Mouse (Mus musculus) heart, postnatal 14 days (tissue): ENCODE data around the gene Gdf15. TPM values are rescaled to one million over a fixed set of nuclear protein-coding genes. Genes with fewer than 3 reads are reported as not detected.

Experiments used
- DNase-seq, 2 experiments: peaks; one replicate each; pipeline ENCODE4 v3.0.0; 2021 to 2022
- intact Hi-C: fragments of 180-260 bp; cut with DNase I; formaldehyde crosslinking; loops from one replicate; pipeline ENCODE4 v1.15.1; 2025
- long read RNA-seq, 2 experiments: library from polyadenylated mRNA; stranded (forward); transcript quantifications; one replicate each; pipeline ENCODE4 v2.0.0; 2021
- total RNA-seq, 2 experiments: library from RNA; stranded (reverse); gene quantifications; 2 replicates each; pipeline ENCODE4 v1.2.3; 2021

Gdf15 gene
- total RNA-seq = 1 to 10 TPM in 1 of 2 experiments, under 1 TPM in 1; 0.41 to 1.6 TPM
- long read RNA-seq, experiment 1, partial matches to known transcripts = 0 of 2 reads
- long read RNA-seq, experiment 1, other reads (novel, unspliced or antisense) = 0 of 2 reads
- long read RNA-seq, experiment 2 = 0 reads

DNA sequence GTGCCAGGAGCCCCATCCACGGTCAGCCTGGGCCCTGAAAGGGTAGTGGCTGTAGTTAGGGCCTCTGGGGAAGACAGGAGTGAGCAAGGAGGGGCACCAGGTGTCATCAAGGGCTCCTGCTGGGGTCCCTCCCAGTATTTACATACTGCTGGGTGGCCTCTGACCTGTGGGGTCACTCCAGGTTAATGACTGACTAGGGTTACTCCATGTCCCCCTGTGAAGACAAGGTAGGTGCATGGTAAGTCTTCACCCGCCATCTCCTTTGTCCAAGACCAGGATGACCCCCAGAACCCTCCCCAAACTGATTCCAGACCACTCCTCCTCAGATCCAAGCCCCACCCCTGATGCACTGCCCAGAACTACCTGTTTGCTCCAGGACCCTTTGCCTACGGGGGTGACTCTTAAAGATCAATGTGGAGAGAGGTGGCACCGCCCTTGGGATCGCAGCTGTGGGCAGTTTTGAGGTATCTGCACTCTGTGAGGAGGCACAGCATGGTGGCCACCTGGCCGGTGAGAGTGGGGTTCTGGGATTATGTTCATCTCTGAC lies at the start of gene Gdf15:
Gdf15 (minus strand) TSS at position 111 of the 547 bp plus-strand sequence.
- intact Hi-C loops = loop anchor here (1.0 kb wide), 1 partner anchor 19 kb away; no protein-coding TSS in a partner anchor
- DNase-seq = no peak

DNA sequence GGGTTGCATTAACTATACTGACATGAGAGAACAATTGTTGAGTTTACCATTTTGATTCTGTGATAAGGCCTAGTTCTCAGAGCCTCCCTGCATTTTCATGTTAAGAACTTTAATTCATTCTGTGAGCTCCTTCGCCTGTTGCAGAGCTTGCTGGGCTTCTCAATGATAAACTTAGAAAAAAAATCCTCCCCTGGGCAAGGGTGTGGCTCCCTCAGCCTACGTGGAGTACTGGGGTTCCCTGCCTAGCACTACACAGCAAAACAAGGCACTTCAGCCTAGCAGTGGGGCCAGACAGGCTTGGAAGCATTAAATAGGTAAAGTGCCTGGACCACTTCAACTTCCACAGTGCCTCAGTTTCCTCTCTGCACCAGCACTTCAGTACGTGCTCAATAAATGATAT lies 49.2 kb upstream of the Gdf15 start:
- no peak for DNase-seq

DNA sequence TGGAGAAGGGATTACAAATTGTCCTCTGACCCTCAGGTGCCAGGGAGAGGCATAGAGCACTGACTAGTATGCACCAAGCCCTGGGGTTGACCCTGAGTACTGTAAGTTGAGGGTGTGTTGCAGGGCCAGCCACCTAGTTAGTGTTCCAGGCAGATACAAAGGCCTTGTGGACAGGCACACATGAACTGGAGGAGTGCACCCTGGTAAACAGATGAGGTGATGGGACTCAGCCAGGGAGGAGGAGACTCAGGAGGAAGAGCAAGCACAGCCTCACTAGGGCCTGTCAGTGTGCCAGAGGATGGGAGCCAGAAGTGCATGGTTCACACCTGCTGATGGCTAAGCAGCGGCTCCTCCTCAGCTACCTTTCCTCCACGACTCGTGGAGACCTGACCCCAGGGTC lies 47.8 kb upstream of the Gdf15 start:
- DNase-seq = no peak
- intact Hi-C loops = no loop called here

More for the DNA sequence above, 49.2 kb upstream of the Gdf15 start:
- intact Hi-C loops = no loop called here

DNA sequence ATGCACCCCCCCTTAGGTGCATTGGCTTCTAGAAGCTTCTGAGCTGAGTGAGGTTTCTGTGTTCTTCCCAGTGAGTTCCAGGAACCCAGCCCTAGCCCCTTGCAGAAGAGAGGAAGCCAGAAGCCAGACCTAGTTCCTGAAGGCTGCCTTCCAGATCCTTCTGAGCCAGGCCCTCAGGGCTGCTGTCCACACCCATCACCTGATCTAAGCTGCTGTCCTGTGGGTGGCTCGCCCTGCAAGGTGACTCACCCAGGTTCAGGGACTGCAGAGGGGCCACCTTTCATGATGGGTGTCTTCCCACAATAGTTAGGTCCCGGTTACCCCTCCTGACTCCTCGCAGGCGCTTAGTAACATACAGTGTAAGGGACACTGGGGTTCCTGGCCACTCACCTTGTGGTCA lies 47.1 kb upstream of the Gdf15 start:
- intact Hi-C loops = no loop called here
- DNase-seq = no peak

DNA sequence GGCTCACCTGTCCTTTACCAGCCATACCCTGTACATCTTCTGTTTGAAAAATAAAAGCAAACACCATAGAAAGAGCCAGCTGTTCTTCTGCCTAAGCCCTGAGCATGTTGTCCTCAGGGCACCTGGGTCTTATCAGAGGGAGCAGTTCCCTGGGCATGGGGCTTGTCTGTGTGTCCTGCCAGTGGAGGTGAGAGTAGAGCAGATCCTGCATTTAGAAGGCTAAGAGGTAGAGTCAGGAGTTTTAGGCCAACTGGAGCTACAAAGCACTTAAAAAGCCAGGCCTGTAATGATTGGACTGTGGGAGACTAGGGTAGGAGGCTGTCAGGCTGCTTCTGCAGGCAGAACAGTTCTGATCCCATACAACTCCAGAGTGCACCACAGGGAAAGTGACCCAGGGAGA lies 46.4 kb upstream of the Gdf15 start:
- no peak for DNase-seq
- intact Hi-C loops = no loop called here

DNA sequence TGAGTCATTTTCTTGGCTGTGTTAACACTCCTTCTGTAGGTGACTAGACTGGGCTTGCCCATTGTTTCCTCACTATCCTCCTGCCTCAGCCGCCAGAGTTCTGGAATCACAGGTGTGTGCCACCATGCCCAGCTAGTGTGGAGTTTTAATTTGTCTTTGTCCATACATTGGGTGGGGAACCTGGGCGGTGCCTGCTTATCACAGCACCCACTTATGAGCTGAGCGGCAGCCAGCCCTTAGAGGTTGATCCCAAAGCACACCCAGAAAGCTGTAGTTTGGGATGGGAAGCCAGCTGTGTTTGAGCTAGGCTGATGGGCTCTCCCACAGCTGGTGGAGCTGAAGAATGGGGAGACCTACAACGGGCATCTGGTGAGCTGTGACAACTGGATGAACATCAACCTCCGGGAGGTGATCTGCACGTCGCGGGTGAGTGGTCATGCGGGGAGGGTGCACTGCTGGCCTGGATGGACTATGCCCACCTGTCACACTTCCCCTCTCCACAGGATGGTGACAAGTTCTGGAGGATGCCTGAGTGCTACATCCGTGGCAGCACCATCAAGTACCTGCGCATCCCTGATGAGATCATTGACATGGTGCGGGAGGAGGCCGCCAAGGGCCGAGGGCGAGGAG lies 45.3 kb upstream of the Gdf15 start:
- DNase-seq = no peak
- intact Hi-C loops = no loop called here

DNA sequence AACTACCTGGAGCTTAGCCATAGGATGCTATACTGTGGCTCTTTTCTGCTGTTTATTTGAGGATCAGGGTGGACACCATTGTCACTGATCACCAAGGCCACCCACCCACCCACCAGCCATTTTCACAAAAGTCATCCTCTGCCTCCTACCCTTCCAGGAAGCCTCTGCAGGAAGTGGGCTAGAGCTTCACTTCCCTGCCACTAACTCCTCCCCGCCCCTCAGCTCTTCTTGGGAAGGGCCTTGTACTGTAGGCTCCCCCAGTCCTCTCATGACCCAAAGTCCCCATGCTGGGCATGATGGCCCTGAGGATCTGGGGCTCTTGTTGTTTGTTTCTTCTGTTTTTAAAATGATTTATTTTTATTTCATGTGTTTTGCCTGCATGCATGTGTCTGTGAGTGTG lies 43.1 kb upstream of the Gdf15 start:
- intact Hi-C loops = loop anchor here (2.0 kb wide), 1 partner anchor 19 kb away; no protein-coding TSS in a partner anchor

DNA sequence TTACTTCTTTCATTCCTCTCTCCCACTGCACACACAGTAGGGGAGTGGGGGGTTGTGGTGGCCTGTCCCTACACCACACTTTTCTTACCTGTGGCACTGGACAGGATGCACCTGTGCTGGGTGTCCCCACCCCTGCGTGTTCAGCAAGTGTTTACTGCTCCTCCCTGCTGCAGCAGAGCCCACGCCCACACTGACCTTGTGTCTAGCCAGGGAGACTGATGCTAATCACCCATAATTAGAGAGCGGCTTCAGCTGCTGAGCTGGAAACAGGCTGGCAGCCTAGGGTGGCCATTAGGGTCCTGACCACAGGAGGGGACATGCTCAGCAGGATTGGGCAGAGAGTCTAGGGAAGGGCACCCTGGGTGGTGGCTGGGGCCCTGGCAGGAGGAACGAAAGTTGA lies 42.5 kb upstream of the Gdf15 start:
- intact Hi-C loops = loop anchor here (2.0 kb wide), 1 partner anchor 20 kb away; no protein-coding TSS in a partner anchor
- DNase-seq = no peak

More for the DNA sequence above, 43.1 kb upstream of the Gdf15 start:
- DNase-seq = no peak

DNA sequence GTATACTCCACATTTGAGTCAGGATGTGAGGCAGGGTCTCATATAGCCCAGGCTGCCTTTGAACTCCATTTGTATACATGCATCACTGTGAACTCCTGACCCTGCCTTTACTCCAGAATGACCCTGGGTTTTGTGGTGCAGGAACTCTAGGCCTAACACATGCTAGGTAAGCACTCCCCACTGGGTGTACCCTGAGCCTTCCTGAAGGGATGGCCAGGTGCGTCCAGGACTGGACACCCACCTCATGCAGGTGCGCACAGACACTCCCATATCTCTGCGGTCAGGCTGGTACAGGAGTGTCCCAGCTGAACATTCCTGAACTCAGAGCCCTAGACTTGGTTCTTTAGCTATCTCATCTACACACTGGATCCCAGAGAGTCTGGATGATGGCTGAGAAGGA lies 41.9 kb upstream of the Gdf15 start:
- DNase-seq = no peak
- intact Hi-C loops = loop anchor here (2.0 kb wide), 1 partner anchor 21 kb away; no protein-coding TSS in a partner anchor

DNA sequence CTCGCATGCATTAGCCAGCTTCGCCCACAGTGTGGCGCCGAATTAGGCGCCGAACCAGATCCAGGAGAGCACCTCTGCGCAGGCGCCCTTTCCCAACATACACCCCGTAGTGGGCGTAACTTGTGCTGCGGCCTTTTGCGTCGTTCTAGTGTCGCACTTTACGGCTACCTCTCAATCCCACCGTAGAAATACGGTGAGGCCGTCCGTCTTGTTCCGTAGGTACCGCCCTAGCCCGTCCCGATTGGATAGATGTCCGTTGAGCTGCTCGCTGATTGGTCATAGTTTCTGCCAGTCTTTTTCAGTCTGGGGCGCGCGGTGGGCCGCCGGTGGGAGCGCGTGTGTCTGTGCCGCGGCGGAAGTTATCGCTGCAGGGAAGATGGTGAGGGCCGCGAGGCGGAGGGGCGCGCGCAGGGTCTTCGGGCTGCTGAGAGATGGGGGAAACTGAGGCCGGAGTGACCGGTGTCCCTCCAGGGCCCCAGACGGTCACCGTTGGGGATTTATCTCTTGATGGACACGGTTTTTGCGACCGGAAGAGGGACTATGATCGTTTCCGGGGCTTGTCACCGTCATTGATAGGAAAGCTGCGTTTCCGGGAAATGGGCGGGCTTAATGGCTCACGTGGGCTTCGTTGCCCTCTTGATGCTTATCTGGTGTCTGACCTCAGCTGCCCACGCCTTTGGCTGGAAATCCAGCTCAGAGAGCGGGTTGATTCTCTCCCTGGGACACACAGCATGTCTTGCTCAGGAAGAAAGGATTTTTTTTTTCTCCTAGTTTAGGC lies 41.0 kb upstream of the Gdf15 start, which contains the start of gene Lsm4:
Lsm4 (plus strand) TSS at position 170 of the 778 bp plus-strand sequence.
- intact Hi-C loops = no loop called here
- peak; percentile 96 to 98 for DNase-seq

DNA sequence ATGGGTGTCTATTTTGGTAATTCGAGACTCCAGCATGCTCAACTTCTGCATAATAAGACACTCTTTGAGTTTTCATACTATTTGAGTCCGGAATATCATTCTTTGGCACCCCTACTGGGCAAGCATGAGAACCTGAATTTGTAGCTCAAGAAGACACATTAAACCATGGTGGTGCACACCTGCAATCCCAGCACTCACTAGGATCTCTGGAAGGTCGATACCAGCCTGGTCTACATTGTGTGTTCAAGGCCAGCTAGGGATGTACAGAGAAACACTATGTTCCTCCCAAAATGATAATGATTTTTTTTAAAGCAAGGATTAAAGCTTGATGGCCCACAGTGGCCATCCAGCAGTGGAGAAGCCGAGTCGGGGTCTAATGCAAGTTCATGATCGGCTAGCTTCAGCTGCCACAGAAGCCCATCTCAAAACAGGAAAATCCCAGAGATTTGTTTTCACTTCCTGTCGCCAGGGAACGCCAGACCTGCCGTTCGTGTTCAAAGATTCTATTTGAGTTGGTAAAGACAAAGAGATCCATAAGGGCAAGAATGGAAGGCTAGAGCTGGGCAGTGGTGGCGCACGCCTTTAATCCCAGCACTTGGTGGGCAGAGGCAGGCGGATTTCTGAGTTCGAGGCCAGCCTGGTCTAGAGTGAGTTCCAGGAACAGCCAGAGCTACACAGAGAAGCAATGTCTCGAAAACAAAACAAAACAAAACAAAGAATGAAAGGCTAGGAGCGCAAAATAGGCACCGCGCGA lies 40.2 kb upstream of the Gdf15 start:
- intact Hi-C loops = loop anchor here (1.0 kb wide), 1 partner anchor 28 kb away; no protein-coding TSS in a partner anchor
- DNase-seq = no peak

DNA sequence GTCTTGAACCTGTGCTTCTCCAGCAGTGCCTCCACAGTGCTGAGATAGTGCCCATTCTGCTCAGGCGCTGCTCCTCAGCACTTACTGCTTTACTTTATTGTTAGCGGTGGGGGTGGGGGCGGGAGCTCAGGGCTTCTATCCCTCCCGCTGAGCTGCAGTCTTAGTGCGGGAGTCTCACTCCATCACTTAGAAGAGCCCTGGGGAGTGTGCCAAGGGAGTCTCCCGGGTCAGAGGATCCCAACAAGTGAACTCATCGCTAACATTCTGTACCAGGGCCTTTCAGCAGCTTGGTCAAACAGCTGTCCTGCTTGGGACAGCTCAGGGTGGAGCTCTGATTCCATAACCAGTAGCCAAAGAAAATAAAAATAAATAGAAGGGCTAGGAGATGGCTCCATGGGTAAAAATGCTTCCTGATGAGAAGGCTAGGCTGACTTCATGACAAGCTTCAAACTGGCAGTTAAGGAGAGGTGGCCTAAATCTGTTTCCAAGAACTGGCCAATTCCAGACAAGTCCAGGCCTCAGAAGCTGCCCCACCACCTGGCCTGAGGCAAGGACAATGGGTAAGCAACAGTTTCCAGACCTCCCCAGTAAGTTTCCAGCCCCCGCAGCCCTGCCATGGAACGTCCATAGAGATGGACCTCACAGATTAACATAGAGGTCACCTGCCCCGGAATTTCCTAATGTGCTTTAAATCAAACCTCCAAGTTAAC lies 39.5 kb upstream of the Gdf15 start:
- DNase-seq = peak; percentile 65 to 66
- intact Hi-C loops = loop anchor here (1.0 kb wide), 1 partner anchor 29 kb away; no protein-coding TSS in a partner anchor

DNA sequence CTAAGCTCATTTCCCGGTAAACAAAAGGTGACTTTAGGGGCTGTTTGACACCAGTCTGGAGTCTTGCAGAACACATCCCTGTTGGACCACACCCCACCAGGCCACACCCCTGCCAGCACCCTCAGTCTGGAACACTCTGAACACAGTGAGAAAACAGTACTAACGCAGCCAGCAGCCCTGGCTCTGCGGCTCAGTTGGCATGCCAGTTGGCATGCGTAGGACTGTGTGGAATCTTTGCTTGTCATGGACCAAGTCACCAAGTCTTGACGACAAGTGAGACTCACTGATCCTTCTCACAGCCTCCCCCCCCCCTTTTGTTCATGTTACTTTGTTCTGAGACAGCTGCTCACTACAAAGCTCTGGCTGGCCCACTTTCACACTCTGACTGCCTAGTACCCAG lies 34.8 kb upstream of the Gdf15 start:
- peak; percentile 72 to 76 for DNase-seq
- intact Hi-C loops = no loop called here

DNA sequence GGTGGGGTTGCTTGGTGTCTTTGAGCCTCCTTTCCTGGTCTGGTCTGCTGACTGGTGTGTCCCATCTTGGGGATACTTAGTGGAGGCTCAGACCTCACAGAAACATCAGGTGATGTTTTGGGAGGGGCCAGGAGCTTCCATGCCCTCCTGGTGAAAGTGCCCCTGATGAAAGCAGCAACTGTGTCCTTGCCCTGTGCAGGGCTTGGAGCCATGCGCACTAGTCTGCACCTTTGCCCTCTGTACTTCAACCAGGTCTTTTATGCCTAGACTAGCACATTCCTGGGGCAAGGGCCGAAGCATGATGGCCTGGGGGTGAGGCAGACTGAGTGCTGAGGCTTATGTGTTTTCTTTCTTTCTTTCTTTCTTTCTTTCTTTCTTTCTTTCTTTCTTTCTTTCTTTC lies 33.3 kb upstream of the Gdf15 start:
- DNase-seq = no peak
- intact Hi-C loops = no loop called here

DNA sequence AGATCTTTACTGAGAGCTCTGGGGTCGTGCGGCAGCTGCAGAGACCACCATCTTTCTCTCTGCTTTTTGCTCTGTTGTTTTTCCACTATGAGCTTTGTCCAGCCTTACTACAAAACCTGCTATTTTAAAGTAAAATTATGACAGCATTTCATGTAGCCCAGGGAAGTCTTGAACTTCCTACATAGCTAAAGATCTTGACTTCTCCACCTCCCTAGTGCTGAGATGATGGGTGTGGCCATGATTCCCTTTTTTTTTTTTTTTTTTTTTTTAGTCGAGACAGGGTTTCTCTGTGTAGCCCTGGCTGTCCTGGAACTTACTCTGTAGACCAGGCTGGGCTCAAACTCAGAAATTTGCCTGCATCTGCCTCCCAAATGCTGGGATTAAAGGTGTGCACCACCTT lies 32.4 kb upstream of the Gdf15 start:
- DNase-seq = no peak
- intact Hi-C loops = no loop called here

DNA sequence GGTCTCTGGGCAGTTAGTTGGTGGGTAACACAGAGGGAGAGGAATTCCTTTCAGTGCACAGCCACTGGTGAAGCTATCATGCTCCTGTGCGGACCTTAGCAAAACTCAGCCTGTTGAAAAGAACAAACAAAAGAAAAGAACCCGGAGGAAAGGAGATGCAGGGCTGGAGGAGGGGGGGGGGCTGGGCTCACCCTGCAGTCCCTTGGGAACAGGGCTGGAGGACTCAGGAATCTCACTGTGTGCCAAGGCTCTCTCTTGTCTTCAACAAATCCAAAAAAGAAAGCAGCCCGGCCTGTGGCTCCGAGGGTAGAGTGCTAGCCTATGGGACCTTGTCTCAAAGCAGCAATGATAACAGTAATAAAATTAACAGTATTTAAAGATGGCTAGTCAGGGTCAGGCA lies 31.4 kb upstream of the Gdf15 start:
- intact Hi-C loops = no loop called here

DNA sequence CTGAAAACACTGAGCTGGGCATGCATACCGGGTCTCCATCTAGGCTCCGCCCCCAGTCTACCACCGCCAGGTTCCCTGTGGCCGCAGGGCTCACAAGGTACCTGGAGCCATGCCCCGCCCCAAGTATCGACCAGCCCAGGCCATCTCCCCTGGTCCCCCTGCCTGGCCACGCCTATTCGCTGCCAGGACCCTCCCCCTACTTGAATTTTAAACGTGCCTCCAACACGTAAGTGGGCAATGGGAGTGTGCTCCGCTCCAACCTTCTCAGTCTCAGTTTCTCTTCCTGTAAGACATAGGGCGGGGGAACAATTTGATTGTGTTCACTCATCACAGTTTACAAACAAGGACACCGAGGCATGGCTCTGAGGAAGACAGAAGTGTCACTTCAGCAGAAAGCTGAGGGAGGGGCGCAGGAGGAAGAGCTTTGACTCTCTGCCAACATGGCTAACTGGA lies 28.0 kb upstream of the Gdf15 start, which contains the start of gene Pgpep1:
Pgpep1 (minus strand) TSS at position 116 of the 453 bp plus-strand sequence.
- intact Hi-C loops = no loop called here
- no peak for DNase-seq

More for the DNA sequence above, 31.4 kb upstream of the Gdf15 start:
- no peak for DNase-seq

DNA sequence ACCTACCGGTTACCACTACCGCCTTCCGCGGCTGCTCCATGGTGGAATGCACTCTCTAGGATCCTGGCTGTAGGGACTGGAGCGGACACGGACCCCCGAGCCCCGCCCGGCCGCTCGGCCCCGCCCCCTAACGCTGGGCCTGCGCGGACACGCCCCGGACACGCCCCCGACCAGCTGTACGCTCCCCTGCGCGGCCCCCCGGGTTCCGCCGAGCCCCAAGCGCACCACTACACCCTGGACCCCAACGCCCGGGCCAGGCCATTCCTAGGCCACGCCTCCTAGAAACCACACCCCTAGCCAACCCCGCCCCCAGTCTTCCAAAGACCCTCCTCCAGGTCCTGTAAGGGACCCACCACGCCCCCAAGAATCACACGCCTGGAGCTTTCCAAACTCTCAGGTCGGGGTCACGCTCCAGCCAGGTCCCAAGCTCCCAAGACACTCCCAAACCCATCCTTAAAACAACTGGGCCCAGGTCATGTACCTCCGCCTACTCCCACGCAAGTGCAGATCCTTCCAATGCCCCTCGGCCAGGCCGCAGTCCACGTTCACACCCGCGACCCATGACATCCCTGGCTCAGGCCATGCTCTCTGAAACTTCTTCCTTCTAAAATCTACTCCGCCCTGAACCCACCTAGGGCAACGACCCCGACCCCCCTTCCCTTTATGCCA lies 27.5 kb upstream of the Gdf15 start:
- peak; percentile 93 to 94 for DNase-seq
- intact Hi-C loops = loop anchor here (5.0 kb wide), 1 partner anchor 37 kb away; no protein-coding TSS in a partner anchor
